Mouse (Mus musculus) hindbrain, embryonic 15.5 days (tissue): ENCODE data around the gene Panx2. TPM values are rescaled to one million over a fixed set of nuclear protein-coding genes. Genes with fewer than 3 reads are reported as not detected.

ENCODE experiments used
- ATAC-seq: fragments of 200-750 bp; cut with Nextera tagmentation; 2 replicates; pipeline ENCODE4 v1.8.0; 2017; ENCODE audit warnings: low read depth, moderate number of reproducible peaks, moderate TSS enrichment; ENCODE audit not compliant: low FRiP score
- H3K27ac ChIP-seq: fragments of 300-500 bp; sonication (generic); replicated peaks from 2 replicates; pipeline ENCODE4 v1.5.1; 2015; ENCODE audit warnings: mild to moderate bottlenecking, inconsistent platforms
- H3K27me3 ChIP-seq: fragments of 300-500 bp; sonication (generic); 2 replicates; pipeline ENCODE4 v1.6.1; 2015; ENCODE audit warnings: control low read depth, inconsistent platforms
- H3K36me3 ChIP-seq: fragments of 300-500 bp; sonication (generic); 2 replicates; pipeline ENCODE4 v1.6.1; 2015; ENCODE audit warnings: control low read depth, inconsistent platforms
- H3K4me1 ChIP-seq: fragments of 300-500 bp; sonication (generic); replicated peaks from 2 replicates; pipeline ENCODE4 v1.6.1; 2015; ENCODE audit warnings: control low read depth, inconsistent platforms
- H3K4me2 ChIP-seq: fragments of 300-500 bp; sonication (generic); 2 replicates; pipeline ENCODE4 v1.6.1; 2015; ENCODE audit warnings: moderate library complexity, mild to moderate bottlenecking, inconsistent platforms
- H3K4me3 ChIP-seq: fragments of 300-500 bp; sonication (generic); 2 replicates; pipeline ENCODE4 v1.5.1; 2015; ENCODE audit warnings: mild to moderate bottlenecking, inconsistent platforms
- H3K9ac ChIP-seq: fragments of 300-500 bp; sonication (generic); 2 replicates; pipeline ENCODE4 v1.6.1; 2015; ENCODE audit warnings: inconsistent platforms
- H3K9me3 ChIP-seq: fragments of 300-500 bp; sonication (generic); 2 replicates; pipeline ENCODE4 v1.6.1; 2016; ENCODE audit warnings: control low read depth, inconsistent platforms
- WGBS: fragments of 180-500 bp; shearing (Covaris S2); methylation state at CpG from one replicate; pipeline ENCODE4 v1.1.7; 2015; 5-methylcytosine and 5-hydroxymethylcytosine counted together
- polyA plus RNA-seq: library from polyadenylated mRNA; unstranded; fragments of >200 nt; fragmentation: Nextera tagmentation; extraction: Ambion mirVana; gene quantifications from 2 replicates; pipeline ENCODE4 v1.2.1, GENCODE M21; 2015

Gene Panx2
- polyA plus RNA-seq, 1 experiment from 2014 or later, result 9.2 TPM

DNA sequence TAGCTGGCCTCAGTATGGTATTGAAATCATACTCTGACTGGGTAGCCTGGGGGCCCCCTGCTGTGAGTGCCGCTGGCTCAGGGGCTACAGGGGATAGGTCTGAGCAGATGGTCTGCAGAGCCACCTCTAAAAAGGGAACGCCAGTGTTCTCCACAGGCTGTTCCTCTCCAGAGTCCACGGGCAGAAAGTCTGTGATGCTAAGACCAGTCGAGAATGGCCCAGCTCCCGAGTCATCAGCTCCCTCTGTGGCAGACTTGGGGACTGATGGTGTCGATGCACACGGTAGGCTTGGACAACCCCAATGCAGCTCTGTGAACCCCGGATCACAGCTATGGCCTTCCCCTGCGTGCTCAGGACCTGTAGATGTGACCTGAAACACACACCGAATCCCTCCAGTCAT lies 44.4 kb downstream of the Panx2 start:
- H3K9me3 ChIP-seq, result no peaks in the 10 kb centered on the region
- H3K9ac ChIP-seq, result no peak overlapping the region
- no peak overlapping the region for H3K4me3 ChIP-seq
- H3K36me3 ChIP-seq, result peaks cover 91% of the 10 kb centered on the region
- no peak overlapping the region for H3K4me2 ChIP-seq
- no peaks in the 10 kb centered on the region for H3K4me1 ChIP-seq
- ATAC-seq, result no peak
- 84% methylated on average over 10 of the region's 10 CpGs for WGBS
- no peaks in the 10 kb centered on the region for H3K27me3 ChIP-seq
- no peak overlapping the region for H3K27ac ChIP-seq

DNA sequence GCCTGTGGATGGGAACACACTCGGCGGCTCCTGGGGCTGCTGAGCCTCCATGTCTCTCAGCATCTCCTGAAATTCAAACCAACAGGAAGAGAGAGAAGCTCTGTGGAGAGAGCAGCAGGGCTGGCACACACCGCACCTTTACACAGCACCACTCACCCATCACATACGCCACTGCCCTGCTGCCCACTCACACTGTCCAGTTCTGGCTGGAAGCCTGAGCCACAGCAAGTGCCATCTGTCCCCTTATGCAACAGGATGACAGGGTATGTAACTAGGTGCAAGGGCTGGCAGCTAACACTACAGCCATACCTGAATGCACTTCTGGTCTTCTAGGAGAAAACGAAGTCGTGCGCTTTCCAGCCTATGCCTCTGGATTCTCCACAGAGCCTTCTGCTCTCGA lies 44.9 kb downstream of the Panx2 start:
- no peak for ATAC-seq
- Histone ChIP-seq H3K4me1 (no peaks in the 10 kb centered on the region), H3K27ac (no peak overlapping the region), H3K9me3 (no peaks in the 10 kb centered on the region), H3K4me3 (no peak overlapping the region), H3K4me2 (no peak overlapping the region), H3K36me3 (peaks cover 88% of the 10 kb centered on the region), H3K9ac (no peak overlapping the region), H3K27me3 (no peaks in the 10 kb centered on the region)
- 94% methylated on average over 8 of the region's 8 CpGs for WGBS

DNA sequence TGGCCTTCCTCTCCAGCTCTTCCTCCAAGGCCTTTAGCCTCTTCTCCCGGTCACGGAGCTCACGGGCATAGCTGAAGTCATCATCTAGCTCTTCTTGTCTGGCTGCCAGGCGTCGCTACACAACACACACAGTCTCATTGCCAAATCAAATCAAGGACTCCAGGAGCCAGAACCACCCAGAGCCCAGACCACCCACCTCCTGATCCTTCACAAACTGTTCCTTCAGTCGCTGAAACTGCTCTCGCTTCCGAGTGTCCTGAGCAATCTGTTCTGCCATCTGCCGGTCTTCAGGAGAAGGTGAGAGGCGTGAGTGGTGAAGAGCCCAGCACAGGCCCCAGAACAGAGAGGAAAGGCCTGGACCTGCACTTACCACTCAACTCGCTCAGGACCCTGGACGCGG lies 46.5 kb downstream of the Panx2 start:
- Histone ChIP-seq H3K36me3 (peaks cover 87% of the 10 kb centered on the region), H3K4me3 (no peak overlapping the region), H3K9me3 (no peaks in the 10 kb centered on the region), H3K9ac (no peak overlapping the region), H3K27ac (no peak overlapping the region), H3K4me2 (no peak overlapping the region), H3K4me1 (no peaks in the 10 kb centered on the region), H3K27me3 (no peaks in the 10 kb centered on the region)
- ATAC-seq, result no peak
- WGBS, result 90% methylated on average over 13 of the region's 13 CpGs

DNA sequence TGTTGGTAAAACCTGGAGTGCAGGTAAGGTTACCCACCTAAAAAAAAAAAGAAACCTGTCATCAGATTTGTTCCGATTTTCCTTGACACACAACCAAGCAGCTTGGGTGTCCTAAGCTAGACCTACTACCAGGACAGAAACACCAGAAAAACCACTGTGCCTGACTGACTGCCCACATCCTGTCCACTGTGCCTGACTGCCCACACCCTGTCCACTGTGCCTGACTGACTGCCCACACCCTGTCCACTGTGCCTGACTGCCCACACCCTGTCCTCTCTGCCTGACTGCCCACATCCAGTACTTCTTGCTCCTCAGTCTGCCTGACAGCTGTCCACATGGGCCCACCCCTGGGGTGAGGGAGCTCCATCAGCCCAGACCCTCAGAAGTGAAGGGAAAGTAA lies 47.4 kb downstream of the Panx2 start:
- Histone ChIP-seq H3K4me3 (no peak overlapping the region), H3K36me3 (peaks cover 85% of the 10 kb centered on the region), H3K27ac (no peak overlapping the region), H3K9ac (no peak overlapping the region), H3K4me1 (no peaks in the 10 kb centered on the region), H3K9me3 (no peaks in the 10 kb centered on the region), H3K4me2 (no peak overlapping the region), H3K27me3 (no peaks in the 10 kb centered on the region)
- 93% methylated on average over 1 of the region's 1 CpGs for WGBS
- ATAC-seq, result no peak

DNA sequence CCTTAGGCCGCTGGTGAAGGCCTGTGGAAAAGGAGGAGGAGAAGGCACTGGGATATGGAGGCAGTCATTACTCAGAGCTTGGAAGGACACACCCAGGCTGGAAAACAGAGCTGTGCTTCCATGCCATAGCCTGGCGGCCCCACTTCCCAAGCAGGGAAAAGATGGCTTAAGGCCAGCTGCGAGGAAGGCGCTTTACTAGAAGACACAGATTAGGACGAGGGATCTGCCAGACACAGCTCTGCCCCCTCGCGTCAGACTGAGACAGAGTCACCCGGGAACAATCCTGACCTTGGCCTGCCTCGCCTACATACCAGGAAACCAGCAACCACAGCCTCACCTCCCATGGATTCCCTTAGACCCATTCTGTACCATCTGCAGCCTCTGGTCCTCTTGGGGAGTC lies 50.6 kb downstream of the Panx2 start:
- Histone ChIP-seq H3K9ac (no peak overlapping the region), H3K4me2 (no peak overlapping the region), H3K4me3 (no peak overlapping the region), H3K27ac (no peak overlapping the region), H3K36me3 (peaks cover 87% of the 10 kb centered on the region), H3K4me1 (no peaks in the 10 kb centered on the region), H3K27me3 (no peaks in the 10 kb centered on the region), H3K9me3 (no peaks in the 10 kb centered on the region)
- 86% methylated on average over 9 of the region's 9 CpGs for WGBS
- no peak for ATAC-seq

DNA sequence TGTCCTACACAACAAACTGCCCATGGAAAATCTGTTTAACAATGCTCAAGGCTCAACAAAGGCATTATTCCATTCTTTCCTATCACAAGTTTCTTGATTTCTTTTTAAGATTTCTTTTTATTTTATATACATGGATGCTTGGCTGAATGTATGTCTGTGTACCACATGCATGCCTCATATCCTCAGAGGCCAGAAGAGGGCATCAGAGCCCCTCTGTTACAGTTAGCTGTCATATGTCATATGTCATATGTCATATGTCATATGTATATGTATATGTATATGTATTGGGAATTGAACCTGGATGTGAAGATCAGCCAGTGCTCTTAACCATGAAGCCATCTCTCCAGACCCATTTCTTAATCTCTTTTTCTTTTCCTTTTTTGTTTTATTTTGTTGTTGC lies 58.5 kb downstream of the Panx2 start:
- Histone ChIP-seq H3K36me3 (peaks cover 34% of the 10 kb centered on the region), H3K27ac (no peak overlapping the region), H3K27me3 (no peaks in the 10 kb centered on the region), H3K4me2 (no peak overlapping the region), H3K4me3 (no peak overlapping the region), H3K4me1 (peaks cover 36% of the 10 kb centered on the region), H3K9me3 (no peaks in the 10 kb centered on the region), H3K9ac (no peak overlapping the region)
- no peak for ATAC-seq

DNA sequence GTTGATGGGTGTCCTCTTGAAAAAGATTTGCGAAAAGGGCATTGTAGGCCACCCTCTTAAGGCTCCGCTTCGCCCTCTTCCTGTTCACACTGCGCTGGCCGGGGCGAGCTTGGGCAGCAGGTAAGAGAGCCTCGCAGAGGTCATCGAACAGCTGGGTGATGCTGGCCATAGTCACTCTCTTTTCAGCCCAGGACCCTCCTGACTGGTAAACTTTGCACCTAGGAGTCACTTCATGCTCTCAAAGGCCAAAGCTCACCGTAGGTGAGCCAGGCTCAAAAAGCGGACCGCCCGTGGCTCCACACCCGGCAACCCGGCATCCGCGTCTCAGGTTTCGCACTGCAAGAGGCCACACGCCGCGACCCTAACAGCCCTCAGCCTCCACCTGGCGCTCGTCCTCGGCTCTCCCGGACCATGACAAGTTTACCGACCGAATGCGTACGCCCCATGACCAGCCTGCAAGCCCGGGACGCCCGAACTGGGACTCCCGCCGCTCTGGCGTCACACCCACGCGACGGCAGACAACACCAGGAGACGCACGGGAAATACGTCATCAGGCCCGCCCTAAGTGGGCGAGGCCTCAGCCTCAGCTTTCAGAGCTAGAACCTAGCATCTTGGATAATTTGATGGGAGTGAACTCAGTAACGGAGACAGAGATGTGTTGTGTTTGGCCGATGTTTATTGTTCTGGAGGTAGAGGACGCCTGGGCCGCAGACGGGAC lies 63.3 kb downstream of the Panx2 start, which contains the start of gene Tubgcp6:
Gene Tubgcp6, minus strand, starts transcription at position 464 of the 718 bp plus-strand sequence.
- no peaks in the 10 kb centered on the region for H3K27me3 ChIP-seq
- WGBS, result under 1% methylated on average over 47 of the region's 47 CpGs
- H3K9ac ChIP-seq, result peak within 1 kb of the TSS; percentile 74
- ATAC-seq, result peak; percentile 80
- H3K4me3 ChIP-seq, result peak within 1 kb of the TSS; percentile 91
- 0 out of 2 replicates have a peak, but pooled peaks cover 3% of the 10 kb centered on the region for H3K36me3 ChIP-seq
- H3K9me3 ChIP-seq, result no peaks in the 10 kb centered on the region
- peak within 1 kb of the TSS; percentile 93 for H3K4me2 ChIP-seq
- H3K27ac ChIP-seq, result peak within 1 kb of the TSS; percentile 92
- H3K4me1 ChIP-seq, result peaks cover 50% of the 10 kb centered on the region

Other genes with a start within 250 kb of the Panx2 start
- 8.1 and 9.2 TPM in 2 replicates for gene Alg12, start 240.4 kb upstream of the Panx2 start, polyA plus RNA-seq
- gene Creld2, start 240.1 kb upstream of the Panx2 start, polyA plus RNA-seq, result 63.2 and 66.0 TPM in 2 replicates
- gene Pim3, start 197.5 kb upstream of the Panx2 start, polyA plus RNA-seq, result 69.2 and 69.3 TPM in 2 replicates
- 0.08 and 0.14 TPM in 2 replicates for gene Ttll8, start 105.3 kb upstream of the Panx2 start, polyA plus RNA-seq
- 26.5 and 31.0 TPM in 2 replicates for gene Mlc1, start 80.7 kb upstream of the Panx2 start, polyA plus RNA-seq
- gene Mov10l1, start 76.8 kb upstream of the Panx2 start, polyA plus RNA-seq, result not detected in 2 replicates
- gene Trabd, start 15.4 kb downstream of the Panx2 start, polyA plus RNA-seq, result 37.9 and 41.7 TPM in 2 replicates
- gene Selenoo, start 29.4 kb downstream of the Panx2 start, polyA plus RNA-seq, result 20.1 and 21.3 TPM in 2 replicates
- gene Tubgcp6, start 63.4 kb downstream of the Panx2 start, polyA plus RNA-seq, result 16.6 and 16.9 TPM in 2 replicates
- gene Hdac10, start 69.0 kb downstream of the Panx2 start, polyA plus RNA-seq, result 25.3 and 27.6 TPM in 2 replicates
- 4.2 and 4.6 TPM in 2 replicates for gene Mapk12, start 81.0 kb downstream of the Panx2 start, polyA plus RNA-seq
- 27.3 and 28.3 TPM in 2 replicates for gene Mapk11, start 89.9 kb downstream of the Panx2 start, polyA plus RNA-seq
- gene Plxnb2, start 121.1 kb downstream of the Panx2 start, polyA plus RNA-seq, result 90.7 and 105 TPM in 2 replicates
- gene Dennd6b, start 136.8 kb downstream of the Panx2 start, polyA plus RNA-seq, result 80.4 and 93.7 TPM in 2 replicates
- gene Ppp6r2, start 151.8 kb downstream of the Panx2 start, polyA plus RNA-seq, result 71.3 and 73.4 TPM in 2 replicates